ENCODE assay signal across 8 mouse cellular contexts in genomic region chr1:163150203-163150855, GRCm38 (mm10).
DNase-seq lines count a peak whose midpoint lies in the region; ATAC-seq and TF ChIP-seq lines count a peak whose summit lies in the region.

No protein-coding gene starts in this region.

- no peaks in the 10 kb centered on the region for H3K36me3 ChIP-seq in embryonic facial prominence, embryonic 13.5 days
- H3K36me3 ChIP-seq in kidney, adult 2 months (ENCODE audit: control insufficient read depth, insufficient read depth, low read length) = no peaks in the 10 kb centered on the region
- no peaks in the 10 kb centered on the region for H3K36me3 ChIP-seq in myocyte (ENCODE audit: control insufficient read depth, insufficient read depth)

- H3K4me3 ChIP-seq in embryonic facial prominence, embryonic 13.5 days = peak overlapping the region; percentile 32
- no peak overlapping the region for H3K4me3 ChIP-seq in kidney, adult 2 months (ENCODE audit: insufficient read depth, low read depth, low read length)
- no peak overlapping the region for H3K4me3 ChIP-seq in myocyte

- intact Hi-C loops in left cerebral cortex, postnatal 4 days (cut with DNase I) = loop anchor here (5.0 to 10.0 kb wide), 3 partner anchors 157 to 757 kb away; no protein-coding TSS in a partner anchor

- peak; percentile 79 for TF ChIP-seq CTCF in kidney, adult 2 months (conservative IDR thresholded peaks at IDR 0.05; ENCODE audit: insufficient read depth, insufficient read length, low read depth, low read length)

- H3K9me3 ChIP-seq in embryonic facial prominence, embryonic 13.5 days = no peaks in the 10 kb centered on the region

- no peak overlapping the region for H3K27ac ChIP-seq in embryonic facial prominence, embryonic 13.5 days
- H3K27ac ChIP-seq in kidney, adult 2 months (ENCODE audit: insufficient read depth, low read depth, low read length) = no peak overlapping the region

- WGBS in embryonic facial prominence, embryonic 13.5 days = 25% methylated on average over 13 of the region's 13 CpGs
- WGBS in kidney, adult 2 months = 28% methylated on average over 13 of the region's 13 CpGs

- peaks cover 4% of the 10 kb centered on the region; the same call in 1 of the 2 replicates for H3K4me1 ChIP-seq in embryonic facial prominence, embryonic 13.5 days
- H3K4me1 ChIP-seq in kidney, adult 2 months (ENCODE audit: control insufficient read depth, insufficient read depth, low read length) = no peaks in the 10 kb centered on the region

- no peak overlapping the region for H3K9ac ChIP-seq in embryonic facial prominence, embryonic 13.5 days

- no peaks in the 10 kb centered on the region for H3K27me3 ChIP-seq in embryonic facial prominence, embryonic 13.5 days
- no peaks in the 10 kb centered on the region for H3K27me3 ChIP-seq in kidney, adult 2 months (replicated peaks; ENCODE audit: control insufficient read depth, insufficient read depth, low read length)
- no peaks in the 10 kb centered on the region for H3K27me3 ChIP-seq in myocyte (ENCODE audit: control insufficient read depth, insufficient read depth, insufficient read length)

- H3ac ChIP-seq in myocyte (ENCODE audit: control insufficient read depth, insufficient read length) = no peak overlapping the region

- no peak for TF ChIP-seq POLR2A in kidney, adult 2 months (IDR thresholded peaks at IDR 0.05; ENCODE audit: low read depth, low read length)
- no peak for TF ChIP-seq POLR2A in myocyte (IDR thresholded peaks at IDR 0.05; ENCODE audit: insufficient read length, low read depth)

- no peaks in the 10 kb centered on the region for H3K79me2 ChIP-seq in myocyte (ENCODE audit: control insufficient read depth, insufficient read depth)

- ATAC-seq in embryonic facial prominence, embryonic 13.5 days (ENCODE audit: insufficient number of reproducible peaks, insufficient read depth, low FRiP score, low TSS enrichment, low read depth) = peak; percentile 84

- DNase-seq in B cell, adult 2 months = peak; percentile 6 to 13
- DNase-seq in adrenal gland, postnatal 25 days = peak; percentile 41
- DNase-seq in heart, adult 8-10 months (ENCODE audit: low spot score) = peak; percentile 79
- DNase-seq in kidney, adult 2 months = peak; percentile 77
- peak; percentile 64 for DNase-seq in left cerebral cortex, postnatal 4 days
- DNase-seq in testis, postnatal 14 days (ENCODE audit: low spot score) = peak; percentile 20

- H3K4me2 ChIP-seq in embryonic facial prominence, embryonic 13.5 days = peak overlapping the region; percentile 44
- H3K4me2 ChIP-seq in myocyte (ENCODE audit: low read depth) = peak overlapping the region; percentile 68

TF ChIP-seq in myocyte, 11 proteins besides CTCF, POLR2A, EP300 and RAD21:
- peak in 2 of 3 experiments; percentile 22 to 59 for TF ChIP-seq MYOD1 (IDR thresholded peaks at IDR 0.05; ENCODE audit: control insufficient read depth in 1 of 3, insufficient read length in 2 of 3, low read depth in 2 of 3)
- no peak for TF ChIP-seq E2F4 (IDR thresholded peaks at IDR 0.05; ENCODE audit: insufficient read depth)
TF ChIP-seq in myocyte: peak in this region for 1.

Comparison
In these comparisons a context has a peak if more than half of its experiments do, and no peak if none do; other contexts are left out.
1. DNase-seq: peak in every context shown above with its lines; median percentile 79 in heart, adult 8-10 months; 77 in kidney, adult 2 months; 64 in left cerebral cortex, postnatal 4 days; 41 in adrenal gland, postnatal 25 days; 20 in testis, postnatal 14 days; 10 in B cell, adult 2 months.